Mouse (Mus musculus) splenic B cell, adult 2 months (primary cell): ENCODE results near the gene Gatd1.

Source experiments
- DNase-seq: peaks from one replicate; pipeline ENCODE4 v3.0.0-alpha.2; 2011; ENCODE audit warnings: low read depth, low spot score
- H3K27me3 ChIP-seq: 2 replicates; pipeline ENCODE4 v1.6.1; 2012; ENCODE audit warnings: mild to moderate bottlenecking, low read length, moderate library complexity, mixed read lengths; ENCODE audit not compliant: control insufficient read depth, poor library complexity, insufficient read depth, severe bottlenecking
- H3K36me3 ChIP-seq: 2 replicates; pipeline ENCODE4 v1.6.1; 2012; ENCODE audit warnings: mild to moderate bottlenecking, low read length, moderate library complexity, mixed read lengths; ENCODE audit not compliant: control insufficient read depth, poor library complexity, insufficient read depth, severe bottlenecking

Gene Gatd1

DNA sequence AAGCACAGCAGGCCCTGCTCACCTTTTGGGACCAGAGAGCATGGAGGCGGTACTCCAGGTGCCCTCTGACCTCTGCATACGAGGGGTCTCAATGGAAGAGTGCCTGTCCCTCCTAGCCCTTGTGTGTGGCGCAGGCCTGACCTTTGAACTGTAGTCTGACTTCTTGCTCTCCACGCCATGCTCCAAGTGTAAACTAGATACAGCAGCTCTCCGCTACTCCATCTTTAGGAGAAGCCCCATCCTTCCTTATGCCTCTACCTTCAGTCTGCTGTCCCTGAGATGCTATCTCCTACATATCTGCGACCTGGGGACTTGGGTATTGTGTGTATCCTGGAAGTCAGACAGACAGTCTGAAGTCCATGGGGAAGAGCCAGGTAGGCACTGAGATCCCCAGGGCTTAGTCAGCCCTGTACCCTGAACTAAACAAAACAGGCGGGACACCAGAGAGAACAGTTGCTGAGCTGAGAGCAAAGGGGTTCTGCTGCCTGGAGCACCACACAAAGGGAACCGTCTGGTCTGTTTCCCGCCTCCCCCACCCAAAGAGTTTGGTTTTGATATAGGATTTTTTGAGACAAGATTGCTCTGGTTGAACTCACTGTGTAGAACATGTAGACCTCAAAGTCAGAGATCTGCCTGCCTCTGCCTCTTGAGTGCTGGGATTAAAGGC lies 22.1 kb upstream of the Gatd1 start:
- peaks cover 5% of the 10 kb centered on the region for H3K36me3 ChIP-seq
- DNase-seq = no peak
- no peaks in the 10 kb centered on the region for H3K27me3 ChIP-seq

DNA sequence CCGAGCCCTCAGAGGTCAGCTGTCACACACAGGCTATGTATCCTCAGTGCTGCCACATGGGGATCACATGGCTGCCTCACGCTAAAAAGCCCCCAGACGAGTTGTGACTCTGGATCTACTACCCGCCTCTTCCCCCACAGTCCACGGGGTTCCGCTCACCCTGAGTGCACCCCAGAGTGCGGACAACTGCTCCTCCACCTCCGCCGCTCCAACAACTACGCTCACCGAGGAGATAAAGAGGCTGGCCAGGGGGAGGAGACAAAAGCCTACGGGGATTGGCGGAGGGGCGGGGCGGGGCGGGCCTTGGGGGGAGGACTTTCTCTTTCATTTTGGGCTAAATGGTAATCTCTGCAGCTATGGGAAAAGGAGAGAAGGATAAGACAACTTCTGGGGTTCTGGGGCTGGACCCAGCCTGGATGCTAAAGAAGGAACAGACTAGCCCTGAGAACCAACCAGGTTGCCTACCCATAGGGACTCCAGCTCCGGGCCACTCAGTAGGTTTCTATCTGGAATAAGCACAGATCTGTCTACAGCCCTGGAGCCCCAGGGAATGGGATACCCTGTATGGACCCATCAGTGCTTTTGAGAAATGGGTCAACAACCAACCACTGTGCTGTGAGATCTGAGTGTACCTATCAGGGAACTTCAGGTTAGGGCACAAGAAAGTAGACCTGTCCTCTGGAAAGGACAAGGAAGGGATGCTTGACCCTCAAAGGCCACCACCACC lies 21.4 kb upstream of the Gatd1 start:
- peak; percentile 76 for DNase-seq
- H3K27me3 ChIP-seq = no peaks in the 10 kb centered on the region

GRCm38 (mm10) chr7:141434464-141434863 lies 20.5 kb upstream of the Gatd1 start:
- no peaks in the 10 kb centered on the region for H3K27me3 ChIP-seq
- peak; percentile 52 for DNase-seq

More for the DNA sequence above, 21.4 kb upstream of the Gatd1 start:
- H3K36me3 ChIP-seq = peaks cover 5% of the 10 kb centered on the region

GRCm38 (mm10) chr7:141433517-141434400 lies 19.8 kb upstream of the Gatd1 start:
- no peak for DNase-seq
- Histone ChIP-seq H3K27me3 (no peaks in the 10 kb centered on the region), H3K36me3 (peaks cover 5% of the 10 kb centered on the region)

More at GRCm38 (mm10) chr7:141434464-141434863, 20.5 kb upstream of the Gatd1 start:
- H3K36me3 ChIP-seq = peaks cover 5% of the 10 kb centered on the region

- Histone ChIP-seq H3K36me3 (peaks cover 5% of the 10 kb centered on the region), H3K27me3 (no peaks in the 10 kb centered on the region)
- DNase-seq = no peak
Observed at GRCm38 (mm10) chr7:141432741-141433516, 19.0 kb upstream of the Gatd1 start.

GRCm38 (mm10) chr7:141432186-141432611 lies 18.3 kb upstream of the Gatd1 start:
- DNase-seq = no peak
- H3K27me3 ChIP-seq = no peaks in the 10 kb centered on the region

GRCm38 (mm10) chr7:141431434-141432185 lies 17.7 kb upstream of the Gatd1 start:
- Histone ChIP-seq H3K36me3 (peaks cover 5% of the 10 kb centered on the region), H3K27me3 (no peaks in the 10 kb centered on the region)
- no peak for DNase-seq

More at GRCm38 (mm10) chr7:141432186-141432611, 18.3 kb upstream of the Gatd1 start:
- peaks cover 5% of the 10 kb centered on the region for H3K36me3 ChIP-seq

DNA sequence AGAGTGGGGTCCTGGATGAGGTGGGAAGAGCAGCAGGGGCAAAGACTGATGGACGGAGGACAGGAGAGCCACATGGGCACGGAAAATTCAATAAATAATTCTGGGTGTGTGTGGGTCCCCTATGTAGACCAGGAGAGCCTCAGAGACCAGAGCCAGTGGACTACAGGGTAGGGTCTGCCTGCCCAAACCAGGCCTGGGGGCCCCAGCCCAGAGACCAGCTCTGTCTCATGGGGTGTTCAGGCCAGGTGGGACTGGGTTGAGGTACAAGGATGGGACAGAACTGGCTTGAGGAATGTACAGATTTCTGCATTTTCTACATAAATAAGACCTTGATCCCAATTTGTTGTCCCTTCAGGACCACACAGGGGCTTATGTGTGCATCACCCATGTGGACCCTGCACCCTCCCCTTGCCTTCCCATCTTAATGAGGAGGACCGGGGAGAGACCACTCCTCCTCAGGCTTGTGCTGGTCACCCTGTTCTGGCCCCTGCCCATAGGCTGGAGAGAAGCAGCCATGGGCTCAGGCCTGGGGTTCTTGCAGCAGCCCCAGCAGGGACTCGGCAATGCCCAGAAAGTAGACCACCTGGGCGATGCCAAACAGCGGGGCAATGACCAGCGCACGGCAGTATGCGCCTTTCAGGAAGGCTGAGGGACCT lies 16.8 kb upstream of the Gatd1 start:
- no peaks in the 10 kb centered on the region for H3K27me3 ChIP-seq
- no peak for DNase-seq
- peaks cover 5% of the 10 kb centered on the region for H3K36me3 ChIP-seq

GRCm38 (mm10) chr7:141429840-141430584 lies 16.1 kb upstream of the Gatd1 start:
- peaks cover 5% of the 10 kb centered on the region for H3K36me3 ChIP-seq
- DNase-seq = no peak
- no peaks in the 10 kb centered on the region for H3K27me3 ChIP-seq

GRCm38 (mm10) chr7:141429310-141429709 lies 15.4 kb upstream of the Gatd1 start, which contains the start of gene Cend1:
Gene Cend1 (minus strand): TSS chr7:141429491.
- peaks cover 5% of the 10 kb centered on the region for H3K36me3 ChIP-seq
- DNase-seq = no peak
- H3K27me3 ChIP-seq = no peaks in the 10 kb centered on the region

DNA sequence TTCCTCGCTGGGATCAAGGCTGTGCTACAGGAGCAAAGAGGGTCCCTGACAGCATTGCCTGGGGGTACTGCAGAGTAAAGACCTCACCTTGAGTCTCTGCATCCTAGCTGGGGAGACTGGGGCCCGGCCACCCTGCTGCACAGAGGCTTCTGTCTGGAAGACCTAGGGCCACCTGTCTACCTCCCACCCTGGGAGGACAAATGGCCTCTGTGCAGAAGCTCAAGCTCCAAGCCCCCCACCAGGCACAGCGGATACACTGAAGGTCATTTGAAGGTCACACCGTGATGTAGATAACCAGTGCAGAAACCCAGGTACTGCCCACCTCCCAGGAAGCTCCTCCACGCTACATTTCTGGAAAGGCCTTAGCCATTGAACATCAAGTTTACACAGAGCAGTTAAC lies 14.8 kb upstream of the Gatd1 start:
- H3K36me3 ChIP-seq = peaks cover 5% of the 10 kb centered on the region; the same call in 1 of the 2 replicates
- no peaks in the 10 kb centered on the region for H3K27me3 ChIP-seq
- DNase-seq = no peak

- no peak for DNase-seq
Observed at GRCm38 (mm10) chr7:141426948-141427730, 13.2 kb upstream of the Gatd1 start.

More at GRCm38 (mm10) chr7:141426948-141427730, 13.2 kb upstream of the Gatd1 start:
- no peaks in the 10 kb centered on the region for H3K27me3 ChIP-seq
- peaks cover 2% of the 10 kb centered on the region; the same call in 1 of the 2 replicates for H3K36me3 ChIP-seq
